Mouse (Mus musculus) MEL (cell line): ENCODE results near the gene Atp6v0a1. TPM values are rescaled to one million over a fixed set of nuclear protein-coding genes. Genes with fewer than 3 reads are reported as not detected.
A peak's percentile ranks its signal among the peaks of the same experiment; 100 is the strongest.

Source experiments
- DNase-seq: peaks from one replicate; pipeline ENCODE4 v3.0.0; 2011; ENCODE audit warnings: low read depth, low spot score
- H3K27ac ChIP-seq: 2 replicates; pipeline ENCODE4 v1.5.1; 2012; ENCODE audit warnings: low read depth, mild to moderate bottlenecking, control low read depth, low read length, moderate library complexity; ENCODE audit not compliant: control insufficient read depth
- H3K27me3 ChIP-seq, 2 experiments: fragments of 150-350 bp in 1 of 2; sonication (generic) in 1 of 2; 2 replicates each; pipeline ENCODE4 v1.6.1; 2012; ENCODE audit warnings: low read length in 2 of 2, mild to moderate bottlenecking in 2 of 2, improper control_type of control experiment in 1 of 2, moderate library complexity in 1 of 2; ENCODE audit not compliant: insufficient read depth in 2 of 2, control insufficient read depth in 1 of 2
- H3K36me3 ChIP-seq, 2 experiments: 2 replicates each; pipeline ENCODE4 v1.6.1; 2012 to 2014; ENCODE audit warnings: low read length in 2 of 2, improper control_type of control experiment in 1 of 2, inconsistent platforms in 1 of 2, mild to moderate bottlenecking in 1 of 2; ENCODE audit not compliant: insufficient read depth in 2 of 2, control insufficient read depth in 1 of 2
- H3K4me1 ChIP-seq, 2 experiments: fragments of 150-350 bp in 1 of 2; sonication (generic) in 1 of 2; 2 replicates each; pipeline ENCODE4 v1.6.1; 2012; ENCODE audit warnings: low read length in 2 of 2, improper control_type of control experiment in 1 of 2, mild to moderate bottlenecking in 1 of 2; ENCODE audit not compliant: insufficient read depth in 2 of 2, control insufficient read depth in 1 of 2
- H3K4me3 ChIP-seq, 2 experiments: fragments of 150-350 bp in 1 of 2; sonication (generic) in 1 of 2; 2 replicates each; pipeline ENCODE4 v1.5.1; 2012; ENCODE audit warnings: low read depth in 2 of 2, low read length in 2 of 2, mild to moderate bottlenecking in 2 of 2, moderate library complexity in 2 of 2, control low read depth in 1 of 2, improper control_type of control experiment in 1 of 2; ENCODE audit not compliant: control insufficient read depth in 1 of 2, insufficient read depth in 1 of 2
- H3K79me2 ChIP-seq: 2 replicates; pipeline ENCODE4 v1.6.1; 2012; ENCODE audit warnings: mild to moderate bottlenecking, low read length, moderate library complexity; ENCODE audit not compliant: control insufficient read depth, poor library complexity, insufficient read depth
- H3K9ac ChIP-seq: 2 replicates; pipeline ENCODE4 v1.6.1; 2012; ENCODE audit warnings: low read depth, mild to moderate bottlenecking, control low read depth, low read length, moderate library complexity; ENCODE audit not compliant: control insufficient read depth, poor library complexity, severe bottlenecking
- H3K9me3 ChIP-seq: fragments of 150-350 bp; sonication (generic); replicated peaks from 2 replicates; pipeline ENCODE4 v1.6.1; 2012; ENCODE audit warnings: mild to moderate bottlenecking, low read length, improper control_type of control experiment, moderate library complexity; ENCODE audit not compliant: insufficient read depth
- BHLHE40 ChIP-seq: IDR thresholded peaks from 2 replicates; pipeline ENCODE4 v1.6.1; 2012; ENCODE audit warnings: low read depth, mild to moderate bottlenecking, inconsistent platforms, low read length, improper control_type of control experiment, borderline replicate concordance
- CTCF ChIP-seq, 3 experiments: IDR thresholded peaks in 2 of 3; conservative IDR thresholded peaks in 1 of 3; 2 replicates each; pipeline ENCODE4 v1.5.1; 2011 to 2012; ENCODE audit warnings: low read length in 3 of 3, low read depth in 2 of 3, mild to moderate bottlenecking in 2 of 3, improper control_type of control experiment in 1 of 3, inconsistent platforms in 1 of 3, mixed read lengths in 1 of 3, moderate library complexity in 1 of 3; ENCODE audit not compliant: control insufficient read depth in 1 of 3, insufficient read depth in 1 of 3, poor library complexity in 1 of 3, severe bottlenecking in 1 of 3
- ELF1 ChIP-seq: IDR thresholded peaks from 2 replicates; pipeline ENCODE4 v1.6.1; 2014; ENCODE audit warnings: low read depth, mild to moderate bottlenecking, inconsistent platforms, low read length, improper control_type of control experiment, moderate library complexity
- EP300 ChIP-seq, 2 experiments: IDR thresholded peaks; 2 replicates each; pipeline ENCODE4 v1.6.1; 2011; ENCODE audit warnings: improper control_type of control experiment in 2 of 2, low read length in 2 of 2, low read depth in 1 of 2, mild to moderate bottlenecking in 1 of 2
- ETS1 ChIP-seq: IDR thresholded peaks from 2 replicates; pipeline ENCODE4 v1.6.1; 2012; ENCODE audit warnings: low read depth, mild to moderate bottlenecking, inconsistent platforms, low read length, improper control_type of control experiment, moderate library complexity
- GABPA ChIP-seq: IDR thresholded peaks from 2 replicates; pipeline ENCODE4 v1.6.1; 2012; ENCODE audit warnings: low read depth, mild to moderate bottlenecking, inconsistent platforms, low read length, improper control_type of control experiment, moderate library complexity
- HCFC1 ChIP-seq: IDR thresholded peaks from 2 replicates; pipeline ENCODE4 v1.6.1; 2012; ENCODE audit warnings: low read depth, mild to moderate bottlenecking, inconsistent platforms, low read length, improper control_type of control experiment, moderate library complexity
- JUND ChIP-seq: IDR thresholded peaks from 2 replicates; pipeline ENCODE4 v1.6.1; 2011; ENCODE audit warnings: low read depth, mild to moderate bottlenecking, improper control_type of control experiment, low read length
- KAT2A ChIP-seq: conservative IDR thresholded peaks from 2 replicates; pipeline ENCODE4 v1.6.1; 2012; ENCODE audit warnings: low read depth, low read length, improper control_type of control experiment, inconsistent platforms
- MAFK ChIP-seq: IDR thresholded peaks from 2 replicates; pipeline ENCODE4 v1.6.1; 2011; ENCODE audit warnings: low read depth, mild to moderate bottlenecking, low read length, improper control_type of control experiment, borderline replicate concordance
- MAZ ChIP-seq: IDR thresholded peaks from 2 replicates; pipeline ENCODE4 v1.6.1; 2012; ENCODE audit warnings: low read depth, mild to moderate bottlenecking, inconsistent platforms, low read length, improper control_type of control experiment
- MEF2A ChIP-seq: IDR thresholded peaks from 2 replicates; pipeline ENCODE4 v1.6.1; 2014; ENCODE audit warnings: low read depth, mild to moderate bottlenecking, inconsistent platforms, low read length, improper control_type of control experiment; ENCODE audit not compliant: poor library complexity, insufficient replicate concordance, severe bottlenecking; ENCODE audit errors: extremely low read depth
- MXI1 ChIP-seq: IDR thresholded peaks from 2 replicates; pipeline ENCODE4 v1.6.1; 2011; ENCODE audit warnings: mild to moderate bottlenecking, low read depth, low read length, improper control_type of control experiment
- NELFE ChIP-seq: IDR thresholded peaks from 2 replicates; pipeline ENCODE4 v1.6.1; 2011; ENCODE audit warnings: low read depth, low read length, improper control_type of control experiment
- NRF1 ChIP-seq: IDR thresholded peaks from 2 replicates; pipeline ENCODE4 v1.6.1; 2014; ENCODE audit warnings: low read depth, mild to moderate bottlenecking, inconsistent platforms, low read length, improper control_type of control experiment, moderate library complexity; ENCODE audit not compliant: poor library complexity, insufficient read depth, severe bottlenecking
- POLR2A ChIP-seq, 2 experiments: IDR thresholded peaks; 2 replicates each; pipeline ENCODE4 v1.6.1; 2011 to 2012; ENCODE audit warnings: low read length in 2 of 2, mild to moderate bottlenecking in 2 of 2, control low read depth in 1 of 2, improper control_type of control experiment in 1 of 2, low read depth in 1 of 2, moderate library complexity in 1 of 2; ENCODE audit not compliant: control insufficient read depth in 1 of 2, insufficient read depth in 1 of 2, poor library complexity in 1 of 2
- POLR2AphosphoS2 ChIP-seq: IDR thresholded peaks from 2 replicates; pipeline ENCODE4 v1.6.1; 2011; ENCODE audit warnings: low read length, improper control_type of control experiment
- SIN3A ChIP-seq: IDR thresholded peaks from 2 replicates; pipeline ENCODE4 v1.6.1; 2012; ENCODE audit warnings: low read length, improper control_type of control experiment, inconsistent platforms
- SMC3 ChIP-seq: IDR thresholded peaks from 2 replicates; pipeline ENCODE4 v1.6.1; 2011; ENCODE audit warnings: low read depth, low read length, improper control_type of control experiment
- TAL1 ChIP-seq: IDR thresholded peaks from 2 replicates; pipeline ENCODE4 v1.6.1; 2012; ENCODE audit warnings: mild to moderate bottlenecking, inconsistent platforms, low read length, moderate library complexity, mixed read lengths
- TBP ChIP-seq: IDR thresholded peaks from 2 replicates; pipeline ENCODE4 v1.8.0; 2011; ENCODE audit warnings: low read depth, low read length, improper control_type of control experiment
- TCF12 ChIP-seq: IDR thresholded peaks from 2 replicates; pipeline ENCODE4 v1.6.1; 2014; ENCODE audit warnings: low read depth, mild to moderate bottlenecking, inconsistent platforms, low read length, improper control_type of control experiment, moderate library complexity
- UBTF ChIP-seq: IDR thresholded peaks from 2 replicates; pipeline ENCODE4 v1.6.1; 2012; ENCODE audit warnings: low read depth, mild to moderate bottlenecking, inconsistent platforms, low read length, improper control_type of control experiment, moderate library complexity, borderline replicate concordance; ENCODE audit not compliant: insufficient read depth
- USF1 ChIP-seq: IDR thresholded peaks from 2 replicates; pipeline ENCODE4 v1.6.1; 2014; ENCODE audit warnings: low read depth, mild to moderate bottlenecking, inconsistent platforms, low read length, improper control_type of control experiment, moderate library complexity
- USF2 ChIP-seq, 2 experiments: IDR thresholded peaks; 2 replicates each; pipeline ENCODE4 v1.6.1; 2011 to 2012; ENCODE audit warnings: improper control_type of control experiment in 2 of 2, low read length in 2 of 2, borderline replicate concordance in 1 of 2, inconsistent platforms in 1 of 2, low read depth in 1 of 2, mild to moderate bottlenecking in 1 of 2; ENCODE audit not compliant: insufficient read depth in 1 of 2
- ZC3H11A ChIP-seq: IDR thresholded peaks from 2 replicates; pipeline ENCODE4 v1.6.1; 2012; ENCODE audit warnings: low read depth, mild to moderate bottlenecking, inconsistent platforms, low read length, improper control_type of control experiment
- polyA plus RNA-seq, 2 experiments: library from polyadenylated mRNA; stranded (reverse) in 1 of 2; unstranded in 1 of 2; fragments of >175 nt in 1 of 2; fragments of >200 nt in 1 of 2; gene quantifications; 2 replicates each; pipeline versions ENCODE4 v1.2.1 to v1.2.4; 2012; ENCODE audit warnings: low replicate concordance in 2 of 2, low read depth in 1 of 2; ENCODE audit not compliant: insufficient read length in 2 of 2, insufficient read depth in 1 of 2, missing spikeins in 1 of 2
- total RNA-seq: library from RNA; depleted of rRNA; stranded (reverse); fragments of 300-350 nt; gene quantifications from 2 replicates; pipeline ENCODE4 v1.2.3, GENCODE M21; 2012

The Atp6v0a1 gene
- total and polyA plus RNA-seq, 3 experiments: 12.8 to 23.2 TPM; not detected in 1

DNA sequence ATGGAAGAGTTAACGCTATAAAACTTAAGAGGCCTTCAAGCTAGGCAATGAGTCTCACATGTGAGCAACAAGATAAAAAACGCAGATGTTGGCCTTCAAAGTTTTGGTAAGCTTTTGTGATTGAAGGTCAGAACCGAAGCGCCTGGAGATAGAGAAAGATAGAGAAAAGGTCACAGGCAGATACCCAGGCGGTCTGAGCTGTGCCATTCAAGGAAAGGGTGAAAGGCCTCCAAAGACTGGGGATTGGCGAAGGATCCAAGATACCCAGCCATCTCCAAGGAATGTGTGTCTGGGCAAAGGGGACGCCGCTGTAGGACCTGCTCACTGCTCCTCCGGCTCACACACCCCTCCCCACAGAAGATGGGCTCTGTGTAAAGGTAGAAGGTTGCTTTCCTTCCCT lies 55.8 kb downstream of the Atp6v0a1 start:
- H3K79me2 ChIP-seq: no peaks in the 10 kb centered on the region; the same call in 1 of the 2 replicates
- no peak for TF ChIP-seq KAT2A
- no peak for TF ChIP-seq GABPA
- no peak for TF ChIP-seq MEF2A
- no peak for TF ChIP-seq ELF1
- TF ChIP-seq BHLHE40: no peak
- no peak for TF ChIP-seq USF1
- TF ChIP-seq, all 39 proteins: peak for 0
- Histone ChIP-seq H3K4me3 (no peak overlapping the region), H3K9me3 (no peaks in the 10 kb centered on the region), H3K9ac (no peak overlapping the region), H3K27ac (no peak overlapping the region), H3K36me3 (peaks cover 0 to 23% of the 10 kb centered on the region in 2 experiments; a peak in 2 of 4 replicates), H3K27me3 (no peaks in the 10 kb centered on the region), H3K4me1 (peaks cover 14 to 28% of the 10 kb centered on the region in 2 experiments)
- no peak for DNase-seq

DNA sequence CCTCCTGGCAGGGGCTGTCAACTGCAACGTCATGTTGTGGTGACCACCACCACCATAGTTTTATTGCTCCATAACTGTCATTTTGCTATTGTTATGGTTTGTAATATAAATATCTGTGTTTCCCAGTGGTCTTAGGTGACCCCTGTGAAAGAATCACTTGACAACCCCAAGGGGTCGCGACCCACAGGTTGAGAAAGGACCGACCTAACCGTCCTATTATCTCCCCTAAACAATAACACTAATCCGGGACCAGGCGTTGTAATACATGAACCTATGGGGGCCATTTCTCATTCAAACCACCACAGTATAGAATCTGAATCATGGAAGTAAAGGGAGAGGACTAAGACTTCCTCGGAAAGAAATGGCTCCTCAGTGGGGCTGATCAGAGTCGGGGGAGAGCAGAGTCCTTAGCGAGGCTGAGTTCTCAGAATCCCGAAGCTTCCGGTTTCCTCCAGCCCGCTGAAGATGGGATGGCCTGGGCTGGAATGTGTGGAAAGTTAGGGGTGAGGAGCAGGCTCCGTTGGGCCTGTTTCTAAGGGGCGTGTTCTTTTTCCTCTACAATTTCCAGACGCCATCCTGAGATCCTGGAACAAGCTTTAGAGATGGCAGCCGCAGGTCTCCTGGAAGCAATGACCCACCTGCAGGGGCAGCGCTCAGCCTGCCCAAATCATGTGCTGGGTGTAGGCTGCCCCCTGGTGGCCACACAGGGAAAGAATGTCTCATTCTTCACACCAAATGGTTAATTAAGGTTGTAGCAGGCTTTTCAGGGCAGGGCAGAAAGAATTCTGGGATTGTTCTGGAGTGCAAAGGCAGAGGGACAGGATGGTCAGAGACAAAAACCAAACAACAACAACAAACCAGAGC lies 57.5 kb downstream of the Atp6v0a1 start:
- Histone ChIP-seq H3K36me3 (peaks cover 0 to 23% of the 10 kb centered on the region in 2 experiments; a peak in 2 of 4 replicates), H3K27me3 (no peaks in the 10 kb centered on the region), H3K9ac (peak overlapping the region; percentile 34), H3K79me2 (no peaks in the 10 kb centered on the region; the same call in 1 of the 2 replicates), H3K27ac (no peak overlapping the region), H3K9me3 (no peaks in the 10 kb centered on the region), H3K4me1 (peaks cover 16 to 32% of the 10 kb centered on the region in 2 experiments), H3K4me3 (peak overlapping the region; percentile 50 to 56)
- peak; percentile 87 for DNase-seq
- TF ChIP-seq SIN3A (peak; percentile 78; the same call in 1 of the 2 replicates), TCF12 (peak; percentile 45; the same call in 1 of the 2 replicates), BHLHE40 (0 out of 2 replicates have a peak, but pooled peaks have one; percentile 54), MEF2A (no peak), KAT2A (no peak), NRF1 (0 out of 2 replicates have a peak, but pooled peaks have one; percentile 21), MAZ (0 out of 2 replicates have a peak, but pooled peaks have one; percentile 38), NELFE (peak; percentile 27; the same call in 1 of the 2 replicates), CTCF (IDR thresholded peaks at IDR 0.05 in 2 of 3, conservative IDR thresholded peaks at IDR 0.05 in 1 of 3; ENCODE audit: control insufficient read depth in 1 of 3, insufficient read depth in 1 of 3, low read depth in 2 of 3, low read length in 3 of 3, poor library complexity in 1 of 3, severe bottlenecking in 1 of 3) (peak in 2 of 3 experiments; percentile 92 to 99; a peak in 5 of 6 replicates), USF2 (IDR thresholded peaks at IDR 0.05; ENCODE audit: borderline replicate concordance in 1 of 2, insufficient read depth in 1 of 2, low read depth in 1 of 2, low read length in 2 of 2) (no peak), EP300 (IDR thresholded peaks at IDR 0.05; ENCODE audit: low read depth in 1 of 2, low read length in 2 of 2) (0 out of 4 replicates have a peak, but pooled peaks of 1 of the 2 experiments have one; percentile 5), MAFK (no peak), ELF1 (peak; percentile 40; the same call in 1 of the 2 replicates), TBP (no peak), ETS1 (0 out of 2 replicates have a peak, but pooled peaks have one; percentile 29), POLR2AphosphoS2 (no peak), SMC3 (peak; percentile 98), JUND (0 out of 2 replicates have a peak, but pooled peaks have one; percentile 40), POLR2A (IDR thresholded peaks at IDR 0.05; ENCODE audit: control insufficient read depth in 1 of 2, insufficient read depth in 1 of 2, low read depth in 1 of 2, low read length in 2 of 2, poor library complexity in 1 of 2) (peak; percentile 24 to 37; a peak in 1 of 4 replicates), UBTF (no peak), TAL1 (no peak), MXI1 (peak; percentile 67), HCFC1 (peak; percentile 59; the same call in 1 of the 2 replicates), ZC3H11A (peak; percentile 94)
